Mouse (Mus musculus) forebrain, embryonic 12.5 days (tissue): Measurements from ENCODE around the gene Erc2. TPM values are rescaled to one million over a fixed set of nuclear protein-coding genes. Genes with fewer than 3 reads are reported as not detected.

Experiments used
- ATAC-seq: fragments of 200-750 bp; cut with Nextera tagmentation; 2 replicates; pipeline ENCODE4 v1.8.0; 2017; ENCODE audit warnings: moderate TSS enrichment; ENCODE audit not compliant: low FRiP score
- H3K27ac ChIP-seq: fragments of 300-500 bp; sonication (generic); 2 replicates; pipeline ENCODE4 v1.5.1; 2016; ENCODE audit warnings: mild to moderate bottlenecking
- H3K27me3 ChIP-seq: fragments of 300-500 bp; sonication (generic); 2 replicates; pipeline ENCODE4 v1.6.1; 2016; ENCODE audit warnings: mild to moderate bottlenecking
- H3K36me3 ChIP-seq: fragments of 300-500 bp; sonication (generic); replicated peaks from 2 replicates; pipeline ENCODE4 v1.6.1; 2016; ENCODE audit warnings: mild to moderate bottlenecking
- H3K4me1 ChIP-seq: fragments of 300-500 bp; sonication (generic); 2 replicates; pipeline ENCODE4 v1.6.1; 2016
- H3K4me2 ChIP-seq: fragments of 300-500 bp; sonication (generic); 2 replicates; pipeline ENCODE4 v1.6.1; 2016; ENCODE audit warnings: mild to moderate bottlenecking, moderate library complexity
- H3K4me3 ChIP-seq: fragments of 300-500 bp; sonication (generic); replicated peaks from 2 replicates; pipeline ENCODE4 v1.5.1; 2016; ENCODE audit warnings: mild to moderate bottlenecking
- H3K9ac ChIP-seq: fragments of 300-500 bp; sonication (generic); 2 replicates; pipeline ENCODE4 v1.6.1; 2016; ENCODE audit warnings: mild to moderate bottlenecking
- H3K9me3 ChIP-seq: fragments of 300-500 bp; sonication (generic); 2 replicates; pipeline ENCODE4 v1.6.1; 2016
- WGBS: fragments of 180-500 bp; shearing (Covaris S2); methylation state at CpG from one replicate; pipeline ENCODE4 v1.1.7; 2016; 5-methylcytosine and 5-hydroxymethylcytosine counted together
- polyA plus RNA-seq: library from polyadenylated mRNA; unstranded; fragments of >200 nt; fragmentation: Nextera tagmentation; extraction: Ambion mirVana; gene quantifications from 2 replicates; pipeline ENCODE4 v1.2.1, GENCODE M21; 2016

The Erc2 gene
- polyA plus RNA-seq, 1 experiment from 2014 or later: 31.7 TPM

- no peak overlapping the region for H3K9ac ChIP-seq
- H3K36me3 ChIP-seq: no peaks in the 10 kb centered on the region
- ATAC-seq: no peak
- H3K4me1 ChIP-seq: no peaks in the 10 kb centered on the region
- no peaks in the 10 kb centered on the region for H3K27me3 ChIP-seq
- H3K27ac ChIP-seq: no peak overlapping the region
- no peak overlapping the region for H3K4me3 ChIP-seq
- H3K9me3 ChIP-seq: no peaks in the 10 kb centered on the region
- no peak overlapping the region for H3K4me2 ChIP-seq
Observed at GRCm38 (mm10) chr14:27821801-27822200, 199.6 kb downstream of the Erc2 start.

- ATAC-seq: no peak
- no peaks in the 10 kb centered on the region for H3K4me1 ChIP-seq
- no peak overlapping the region for H3K4me3 ChIP-seq
- H3K9me3 ChIP-seq: no peaks in the 10 kb centered on the region
- no peak overlapping the region for H3K4me2 ChIP-seq
- H3K27me3 ChIP-seq: no peaks in the 10 kb centered on the region
- no peaks in the 10 kb centered on the region for H3K36me3 ChIP-seq
- no peak overlapping the region for H3K9ac ChIP-seq
- no peak overlapping the region for H3K27ac ChIP-seq
- WGBS: 95% methylated on average over 6 of the region's 6 CpGs
Observed at GRCm38 (mm10) chr14:27822566-27822965, 200.3 kb downstream of the Erc2 start.

GRCm38 (mm10) chr14:27823048-27823447 is 200.8 kb downstream of the Erc2 start:
- Histone ChIP-seq H3K4me3 (no peak overlapping the region), H3K9ac (no peak overlapping the region), H3K4me1 (no peaks in the 10 kb centered on the region), H3K27ac (no peak overlapping the region), H3K27me3 (no peaks in the 10 kb centered on the region), H3K36me3 (no peaks in the 10 kb centered on the region), H3K9me3 (no peaks in the 10 kb centered on the region), H3K4me2 (no peak overlapping the region)
- WGBS: 92% methylated on average over 3 of the region's 3 CpGs
- no peak for ATAC-seq

- 84% methylated on average over 6 of the region's 6 CpGs for WGBS
- H3K4me2 ChIP-seq: no peak overlapping the region
- H3K27me3 ChIP-seq: no peaks in the 10 kb centered on the region
- no peak for ATAC-seq
- H3K36me3 ChIP-seq: no peaks in the 10 kb centered on the region
- H3K9me3 ChIP-seq: no peaks in the 10 kb centered on the region
- no peak overlapping the region for H3K9ac ChIP-seq
- H3K4me3 ChIP-seq: no peak overlapping the region
- H3K27ac ChIP-seq: no peak overlapping the region
- H3K4me1 ChIP-seq: no peaks in the 10 kb centered on the region
Observed at GRCm38 (mm10) chr14:27823897-27824296, 201.7 kb downstream of the Erc2 start.

- Histone ChIP-seq H3K4me2 (no peak overlapping the region), H3K4me1 (no peaks in the 10 kb centered on the region), H3K9ac (no peak overlapping the region), H3K27me3 (no peaks in the 10 kb centered on the region), H3K4me3 (no peak overlapping the region), H3K9me3 (no peaks in the 10 kb centered on the region), H3K36me3 (no peaks in the 10 kb centered on the region), H3K27ac (no peak overlapping the region)
- no peak for ATAC-seq
- WGBS: 82% methylated on average over 1 of the region's 1 CpGs
Observed at GRCm38 (mm10) chr14:27826829-27827228, 204.6 kb downstream of the Erc2 start.

- Histone ChIP-seq H3K4me2 (no peak overlapping the region), H3K27me3 (no peaks in the 10 kb centered on the region), H3K27ac (no peak overlapping the region), H3K9ac (no peak overlapping the region), H3K4me1 (no peaks in the 10 kb centered on the region), H3K36me3 (no peaks in the 10 kb centered on the region), H3K4me3 (no peak overlapping the region), H3K9me3 (no peaks in the 10 kb centered on the region)
- ATAC-seq: no peak
- 60% methylated on average over 2 of the region's 2 CpGs for WGBS
Observed at GRCm38 (mm10) chr14:27828089-27828488, 205.9 kb downstream of the Erc2 start.

- Histone ChIP-seq H3K4me2 (no peak overlapping the region), H3K4me3 (no peak overlapping the region), H3K9me3 (no peaks in the 10 kb centered on the region), H3K4me1 (no peaks in the 10 kb centered on the region), H3K27me3 (no peaks in the 10 kb centered on the region), H3K36me3 (no peaks in the 10 kb centered on the region), H3K27ac (no peak overlapping the region), H3K9ac (no peak overlapping the region)
- ATAC-seq: no peak
- WGBS: 82% methylated on average over 4 of the region's 4 CpGs
Observed at GRCm38 (mm10) chr14:27832196-27832595, 210.0 kb downstream of the Erc2 start.

- no peak overlapping the region for H3K4me3 ChIP-seq
- no peaks in the 10 kb centered on the region for H3K9me3 ChIP-seq
- no peak overlapping the region for H3K9ac ChIP-seq
- H3K4me2 ChIP-seq: no peak overlapping the region
- H3K4me1 ChIP-seq: no peaks in the 10 kb centered on the region
- no peak overlapping the region for H3K27ac ChIP-seq
- no peaks in the 10 kb centered on the region for H3K36me3 ChIP-seq
- ATAC-seq: no peak
- WGBS: 88% methylated on average over 1 of the region's 1 CpGs
- no peaks in the 10 kb centered on the region for H3K27me3 ChIP-seq
Observed at GRCm38 (mm10) chr14:27835351-27835750, 213.1 kb downstream of the Erc2 start.

GRCm38 (mm10) chr14:27837601-27838105 is 215.4 kb downstream of the Erc2 start:
- H3K4me3 ChIP-seq: no peak overlapping the region
- H3K36me3 ChIP-seq: no peaks in the 10 kb centered on the region
- no peaks in the 10 kb centered on the region for H3K27me3 ChIP-seq
- H3K9ac ChIP-seq: no peak overlapping the region
- no peaks in the 10 kb centered on the region for H3K9me3 ChIP-seq
- H3K27ac ChIP-seq: no peak overlapping the region
- ATAC-seq: no peak
- WGBS: 87% methylated on average over 6 of the region's 6 CpGs
- no peak overlapping the region for H3K4me2 ChIP-seq
- H3K4me1 ChIP-seq: no peaks in the 10 kb centered on the region

- WGBS: 94% methylated on average over 1 of the region's 1 CpGs
- H3K9me3 ChIP-seq: no peaks in the 10 kb centered on the region
- ATAC-seq: no peak
- no peaks in the 10 kb centered on the region for H3K27me3 ChIP-seq
- H3K27ac ChIP-seq: no peak overlapping the region
- no peak overlapping the region for H3K9ac ChIP-seq
- no peaks in the 10 kb centered on the region for H3K36me3 ChIP-seq
- no peaks in the 10 kb centered on the region for H3K4me1 ChIP-seq
- H3K4me3 ChIP-seq: no peak overlapping the region
- no peak overlapping the region for H3K4me2 ChIP-seq
Observed at GRCm38 (mm10) chr14:27840120-27840519, 217.9 kb downstream of the Erc2 start.

- Histone ChIP-seq H3K4me1 (no peaks in the 10 kb centered on the region), H3K4me3 (no peak overlapping the region), H3K9me3 (no peaks in the 10 kb centered on the region), H3K36me3 (no peaks in the 10 kb centered on the region), H3K4me2 (no peak overlapping the region), H3K27ac (no peak overlapping the region), H3K27me3 (no peaks in the 10 kb centered on the region), H3K9ac (no peak overlapping the region)
- 60% methylated on average over 2 of the region's 2 CpGs for WGBS
- no peak for ATAC-seq
Observed at GRCm38 (mm10) chr14:27846875-27847274, 224.6 kb downstream of the Erc2 start.

- H3K27ac ChIP-seq: no peak overlapping the region
- no peaks in the 10 kb centered on the region for H3K27me3 ChIP-seq
- H3K4me1 ChIP-seq: no peaks in the 10 kb centered on the region
- 86% methylated on average over 3 of the region's 3 CpGs for WGBS
- no peak overlapping the region for H3K4me2 ChIP-seq
- H3K9ac ChIP-seq: no peak overlapping the region
- no peak overlapping the region for H3K4me3 ChIP-seq
- no peaks in the 10 kb centered on the region for H3K36me3 ChIP-seq
- no peaks in the 10 kb centered on the region for H3K9me3 ChIP-seq
- ATAC-seq: no peak
Observed at GRCm38 (mm10) chr14:27847291-27847690, 225.1 kb downstream of the Erc2 start.

- H3K27me3 ChIP-seq: no peaks in the 10 kb centered on the region
- H3K4me1 ChIP-seq: 0 out of 2 replicates have a peak, but pooled peaks cover 5% of the 10 kb centered on the region
- no peaks in the 10 kb centered on the region for H3K36me3 ChIP-seq
- H3K4me3 ChIP-seq: no peak overlapping the region
- ATAC-seq: no peak
- 87% methylated on average over 2 of the region's 2 CpGs for WGBS
- no peaks in the 10 kb centered on the region for H3K9me3 ChIP-seq
- no peak overlapping the region for H3K4me2 ChIP-seq
- H3K9ac ChIP-seq: no peak overlapping the region
- no peak overlapping the region for H3K27ac ChIP-seq
Observed at GRCm38 (mm10) chr14:27851231-27851630, 229.0 kb downstream of the Erc2 start.
